Mouse (Mus musculus) c-Kit-negative CD71-positive TER-119-positive erythroid progenitor cells, embryonic 14.5 days (primary cell): ENCODE measurements around the gene Get4.

ENCODE experiments used
- DNase-seq: peaks from one replicate; pipeline ENCODE4 v3.0.0-alpha.2; 2013; ENCODE audit warnings: low read depth, low spot score

The Get4 gene

GRCm38 (mm10) chr5:139316982-139317675, 65.0 kb downstream of the Get4 start:
- no peak for DNase-seq

- no peak for DNase-seq
Observed at GRCm38 (mm10) chr5:139317751-139318504, 65.8 kb downstream of the Get4 start.
